Comparison of ENCODE assay signal across 8 mouse cellular contexts in genomic region chr2:160760433-160761184, GRCm38 (mm10). TPM values are rescaled to one million over a fixed set of nuclear protein-coding genes. Genes with fewer than 3 reads are reported as not detected.
DNase-seq lines count a peak whose midpoint lies in the region; ATAC-seq and TF ChIP-seq lines count a peak whose summit lies in the region.

No protein-coding gene starts in this region.

- no peaks in the 10 kb centered on the region for H3K9me3 ChIP-seq in heart, embryonic 10.5 days

- no peak overlapping the region for H3K4me3 ChIP-seq in heart, embryonic 10.5 days
- no peak overlapping the region for H3K4me3 ChIP-seq in thymus, adult 2 months (ENCODE audit: control insufficient read depth, insufficient read depth, low read length)
- no peak overlapping the region for H3K4me3 ChIP-seq in small intestine, adult 2 months (ENCODE audit: low read depth, low read length)

- no peak for TF ChIP-seq POLR2A in thymus, adult 2 months (IDR thresholded peaks at IDR 0.05; ENCODE audit: control insufficient read depth, extremely low read depth, insufficient read depth, low read length, poor library complexity)
- no peak for TF ChIP-seq POLR2A in small intestine, adult 2 months (IDR thresholded peaks at IDR 0.05; ENCODE audit: low read depth, low read length)

- no peaks in the 10 kb centered on the region for H3K4me1 ChIP-seq in heart, embryonic 10.5 days
- peaks cover 17% of the 10 kb centered on the region for H3K4me1 ChIP-seq in thymus, adult 2 months (replicated peaks; ENCODE audit: control insufficient read depth, insufficient read depth, low read length)
- no peaks in the 10 kb centered on the region for H3K4me1 ChIP-seq in small intestine, adult 2 months (ENCODE audit: control insufficient read depth, insufficient read depth, insufficient read length, low read length)

- 88% methylated on average over 9 of the region's 9 CpGs for WGBS in heart, embryonic 10.5 days
- 90% methylated on average over 9 of the region's 9 CpGs for WGBS in thymus, adult 2 months
- WGBS in small intestine, adult 2 months, result 83% methylated on average over 9 of the region's 9 CpGs

- peaks cover 94% of the 10 kb centered on the region for H3K36me3 ChIP-seq in heart, embryonic 10.5 days
- peaks cover 64% of the 10 kb centered on the region for H3K36me3 ChIP-seq in thymus, adult 2 months (ENCODE audit: control insufficient read depth, insufficient read depth, low read length)
- peaks cover 33% of the 10 kb centered on the region for H3K36me3 ChIP-seq in small intestine, adult 2 months (ENCODE audit: control insufficient read depth, insufficient read depth, low read length)

- peak; percentile 79; the same call in 1 of the 2 replicates for TF ChIP-seq CTCF in thymus, adult 2 months (IDR thresholded peaks at IDR 0.05; ENCODE audit: borderline replicate concordance, control insufficient read depth, extremely low read depth, insufficient read depth, low read length, poor library complexity)
- TF ChIP-seq CTCF in small intestine, adult 2 months (IDR thresholded peaks at IDR 0.05; ENCODE audit: extremely low read depth, insufficient read length, insufficient replicate concordance, low read depth, low read length), result peak; percentile 72; the same call in 1 of the 2 replicates

- no peak for ATAC-seq in activated CD4-positive, CD25-positive, alpha-beta regulatory T cell, adult 4 months

- intact Hi-C loops in heart, postnatal 10 days (cut with DNase I), result loop anchor here (1.0 kb wide), 1 partner anchor 127 kb away; no protein-coding TSS in a partner anchor

- H3K27ac ChIP-seq in heart, embryonic 10.5 days, result no peak overlapping the region
- no peak overlapping the region for H3K27ac ChIP-seq in thymus, adult 2 months (ENCODE audit: control insufficient read depth, insufficient read depth, low read length)
- H3K27ac ChIP-seq in small intestine, adult 2 months (ENCODE audit: insufficient read depth, low read depth, low read length), result no peak overlapping the region

- peak; percentile 42 to 65 for DNase-seq in heart, postnatal 10 days
- no peak for DNase-seq in heart, embryonic 10.5 days (ENCODE audit: low spot score)
- no peak for DNase-seq in thymus, adult 2 months
- DNase-seq in thymus, adult 18-20 months, result no peak
- DNase-seq in cerebellum, postnatal 36 days, result peak; percentile 39 to 41
- peak; percentile 60 to 64 for DNase-seq in layer of hippocampus, postnatal 36 days

- no peaks in the 10 kb centered on the region for H3K27me3 ChIP-seq in heart, embryonic 10.5 days (ENCODE audit: insufficient read depth, poor library complexity, severe bottlenecking)
- no peaks in the 10 kb centered on the region for H3K27me3 ChIP-seq in thymus, adult 2 months (ENCODE audit: control insufficient read depth, insufficient read depth, low read length)
- H3K27me3 ChIP-seq in small intestine, adult 2 months (ENCODE audit: control insufficient read depth, insufficient read depth, low read length), result no peaks in the 10 kb centered on the region

RNA-seq across cellular contexts. Expression of gene Plcg1, which starts 29.5 kb away (rescaled TPM):
- total RNA-seq in heart, postnatal 10 days (2021), result 10 to 100 TPM; 97.2 to 99.0 TPM
- polyA plus RNA-seq in heart, embryonic 10.5 days (2016; fragmentation: Nextera tagmentation; extraction: Ambion mirVana), result 37.5 and 44.9 TPM in 2 replicates
- polyA plus RNA-seq in thymus, adult 2 months (2012; rRNA removed), result 237 and 294 TPM in 2 replicates
- total RNA-seq in layer of hippocampus, postnatal 36 days (2021), result 100 to 1,000 TPM in 1 of 2 experiments, 10 to 100 TPM in 1; 95.8 to 112 TPM
- 7.5 and 17.3 TPM in 2 replicates for polyA plus RNA-seq in small intestine, adult 2 months (2012; rRNA removed)
- polyA plus RNA-seq in activated CD4-positive, CD25-positive, alpha-beta regulatory T cell, adult 4 months (2017; shearing (Covaris generic)), result 10 to 100 TPM; 52.7 to 59.0 TPM

Comparison
In these comparisons a context has a peak if more than half of its experiments do, and no peak if none do; other contexts are left out.
1. DNase-seq: peak in heart, postnatal 10 days (2 of 2), cerebellum, postnatal 36 days (2 of 2) and layer of hippocampus, postnatal 36 days (2 of 2); none in heart, embryonic 10.5 days (single experiment), thymus, adult 2 months (single experiment) and thymus, adult 18-20 months (0 of 2).